ENCODE assay signal across 7 mouse cellular contexts in the genomic region with DNA sequence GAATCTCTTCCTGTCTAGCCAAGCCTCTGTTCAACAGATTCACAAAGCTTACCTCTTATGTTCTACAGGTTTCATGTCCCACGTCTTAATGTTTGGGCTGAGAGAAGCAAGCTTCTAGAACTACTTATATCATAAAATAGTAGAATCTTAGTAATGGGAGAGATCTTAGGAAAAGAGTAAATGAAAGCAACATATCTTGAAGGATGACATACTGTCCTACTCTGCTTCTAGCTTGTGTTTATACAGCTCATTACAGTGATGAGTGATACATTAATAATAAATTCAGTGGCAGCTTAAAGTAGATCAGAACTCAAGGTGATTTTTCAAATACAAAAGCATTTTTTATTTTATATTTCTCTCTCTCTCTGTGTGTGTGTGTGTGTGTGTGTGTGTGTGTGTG. TPM values are rescaled to one million over a fixed set of nuclear protein-coding genes. Genes with fewer than 3 reads are reported as not detected.
DNase-seq lines count a peak whose midpoint lies in the region; ATAC-seq lines count a peak whose summit lies in the region.

A gene (minus strand): TSS at position 101 of the 400 bp plus-strand sequence.

- no peak within 1 kb of the TSS for H3K27ac ChIP-seq in forebrain, embryonic 14.5 days (ENCODE audit: low read depth, low read length)
- no peak within 1 kb of the TSS for H3K27ac ChIP-seq in hindbrain, embryonic 10.5 days
- H3K27ac ChIP-seq in liver, embryonic 11.5 days (ENCODE audit: low read depth, low read length) = no peak within 1 kb of the TSS

- no peaks in the 10 kb centered on the region for H3K27me3 ChIP-seq in forebrain, embryonic 14.5 days (replicated peaks; ENCODE audit: control insufficient read depth, insufficient read depth, low read length)
- no peaks in the 10 kb centered on the region for H3K27me3 ChIP-seq in hindbrain, embryonic 10.5 days (ENCODE audit: insufficient read depth, poor library complexity, severe bottlenecking)
- H3K27me3 ChIP-seq in liver, embryonic 11.5 days (replicated peaks; ENCODE audit: control insufficient read depth, insufficient read depth, low read length) = no peaks in the 10 kb centered on the region

- WGBS in forebrain, embryonic 14.5 days = 84% methylated on average over 1 of the region's 1 CpGs
- 82% methylated on average over 1 of the region's 1 CpGs for WGBS in hindbrain, embryonic 10.5 days
- WGBS in liver, embryonic 11.5 days = 77% methylated on average over 1 of the region's 1 CpGs

- no peak for ATAC-seq in forebrain, embryonic 14.5 days
- no peak for ATAC-seq in liver, embryonic 11.5 days (replicated peaks; ENCODE audit: low FRiP score)

- peaks cover 10% of the 10 kb centered on the region for H3K4me1 ChIP-seq in forebrain, embryonic 14.5 days (ENCODE audit: control insufficient read depth, insufficient read depth, low read length)
- peaks cover 7% of the 10 kb centered on the region for H3K4me1 ChIP-seq in hindbrain, embryonic 10.5 days (replicated peaks)
- 0 out of 2 replicates have a peak, but pooled peaks cover 2% of the 10 kb centered on the region for H3K4me1 ChIP-seq in liver, embryonic 11.5 days (replicated peaks; ENCODE audit: control insufficient read depth, insufficient read depth, low read length)

- H3K36me3 ChIP-seq in forebrain, embryonic 14.5 days (ENCODE audit: control insufficient read depth, insufficient read depth, low read length) = no peaks in the 10 kb centered on the region
- no peaks in the 10 kb centered on the region for H3K36me3 ChIP-seq in hindbrain, embryonic 10.5 days
- no peaks in the 10 kb centered on the region for H3K36me3 ChIP-seq in liver, embryonic 11.5 days (ENCODE audit: control insufficient read depth, insufficient read depth, low read length)

- H3K9me3 ChIP-seq in forebrain, embryonic 14.5 days (replicated peaks; ENCODE audit: control insufficient read depth, low read length) = no peaks in the 10 kb centered on the region
- no peaks in the 10 kb centered on the region for H3K9me3 ChIP-seq in hindbrain, embryonic 10.5 days
- no peaks in the 10 kb centered on the region for H3K9me3 ChIP-seq in liver, embryonic 11.5 days (ENCODE audit: control insufficient read depth, low read length)

- no peak for DNase-seq in thymus, postnatal 0 days (ENCODE audit: low spot score)
- DNase-seq in thymus, postnatal 4 days = no peak
- DNase-seq in forebrain, embryonic 14.5 days (ENCODE audit: low spot score) = no peak
- DNase-seq in hindbrain, embryonic 10.5 days (ENCODE audit: low spot score) = no peak
- DNase-seq in liver, embryonic 11.5 days (ENCODE audit: low spot score) = no peak
- DNase-seq in ovary, postnatal 36 days (ENCODE audit: low spot score) = no peak
- DNase-seq in kidney, postnatal 4 days = no peak

- H3K4me2 ChIP-seq in forebrain, embryonic 14.5 days (ENCODE audit: low read length) = no peak within 1 kb of the TSS
- H3K4me2 ChIP-seq in liver, embryonic 11.5 days = no peak within 1 kb of the TSS

- H3K9ac ChIP-seq in forebrain, embryonic 14.5 days (ENCODE audit: low read length) = no peak within 1 kb of the TSS
- no peak within 1 kb of the TSS for H3K9ac ChIP-seq in liver, embryonic 11.5 days (ENCODE audit: low read depth, low read length)

- H3K4me3 ChIP-seq in forebrain, embryonic 14.5 days (ENCODE audit: low read depth, low read length) = no peak within 1 kb of the TSS
- H3K4me3 ChIP-seq in hindbrain, embryonic 10.5 days = no peak within 1 kb of the TSS
- no peak within 1 kb of the TSS for H3K4me3 ChIP-seq in liver, embryonic 11.5 days (ENCODE audit: low read depth, low read length)

RNA-seq across cellular contexts. Expression of the gene that starts here (rescaled TPM):
- 41.9 and 43.1 TPM in 2 replicates for polyA plus RNA-seq in thymus, postnatal 0 days (2015; fragmentation: Nextera tagmentation; extraction: Ambion mirVana)
- polyA plus RNA-seq in forebrain, embryonic 14.5 days (2014; fragmentation: Nextera tagmentation; extraction: Ambion mirVana) = 10.7 and 15.6 TPM in 2 replicates
- 8.5 and 11.3 TPM in 2 replicates for polyA plus RNA-seq in hindbrain, embryonic 10.5 days (2016; fragmentation: Nextera tagmentation; extraction: Ambion mirVana)
- polyA plus RNA-seq in liver, embryonic 11.5 days (2014; fragmentation: Nextera tagmentation; extraction: Ambion mirVana) = 17.4 and 19.7 TPM in 2 replicates
